Mouse (Mus musculus): ENCODE data around the gene Pygm. TPM values are rescaled to one million over a fixed set of nuclear protein-coding genes. Genes with fewer than 3 reads are reported as not detected.

Pygm gene
- polyA plus RNA-seq, 1 experiment from 2014 or later = 6.2 TPM

- Histone ChIP-seq H3K9ac (ENCODE audit: low read length) (no peak overlapping the region), H3K36me3 (ENCODE audit: control insufficient read depth, insufficient read depth, low read length) (no peaks in the 10 kb centered on the region), H3K27ac (ENCODE audit: low read depth) (no peak overlapping the region), H3K9me3 (ENCODE audit: control insufficient read depth, low read length) (no peaks in the 10 kb centered on the region), H3K4me3 (ENCODE audit: low read depth, low read length) (no peak overlapping the region), H3K4me2 (ENCODE audit: low read length) (no peak overlapping the region), H3K27me3 (replicated peaks; ENCODE audit: control insufficient read depth, insufficient read depth, low read length) (peaks cover 59% of the 10 kb centered on the region), H3K4me1 (replicated peaks; ENCODE audit: control insufficient read depth, insufficient read depth, low read length) (no peaks in the 10 kb centered on the region; the same call in 1 of the 2 replicates)
- DNase-seq (ENCODE audit: low spot score) = no peak
- ATAC-seq (replicated peaks; ENCODE audit: low FRiP score, low TSS enrichment, low read depth) = no peak
- WGBS = 66% methylated on average over 7 of the region's 7 CpGs
Measured at GRCm38 (mm10) chr19:6422014-6422413, 37.8 kb downstream of the Pygm start.

GRCm38 (mm10) chr19:6423241-6423640 lies 39.0 kb downstream of the Pygm start:
- no peak for DNase-seq (ENCODE audit: low spot score)
- no peak overlapping the region for H3K9ac ChIP-seq (ENCODE audit: low read length)

GRCm38 (mm10) chr19:6424137-6424881 lies 40.1 kb downstream of the Pygm start:
- Histone ChIP-seq H3K27me3 (replicated peaks; ENCODE audit: control insufficient read depth, insufficient read depth, low read length) (peaks cover 68% of the 10 kb centered on the region), H3K9me3 (ENCODE audit: control insufficient read depth, low read length) (no peaks in the 10 kb centered on the region), H3K4me2 (ENCODE audit: low read length) (no peak overlapping the region), H3K36me3 (ENCODE audit: control insufficient read depth, insufficient read depth, low read length) (no peaks in the 10 kb centered on the region), H3K9ac (ENCODE audit: low read length) (no peak overlapping the region), H3K27ac (ENCODE audit: low read depth) (no peak overlapping the region), H3K4me3 (ENCODE audit: low read depth, low read length) (no peak overlapping the region), H3K4me1 (replicated peaks; ENCODE audit: control insufficient read depth, insufficient read depth, low read length) (peaks cover 14% of the 10 kb centered on the region)
- DNase-seq (ENCODE audit: low spot score) (no peak), ATAC-seq (replicated peaks; ENCODE audit: low FRiP score, low TSS enrichment, low read depth) (no peak)
- WGBS = 71% methylated on average over 8 of the region's 8 CpGs

More at GRCm38 (mm10) chr19:6423241-6423640, 39.0 kb downstream of the Pygm start:
- no peaks in the 10 kb centered on the region for H3K9me3 ChIP-seq (ENCODE audit: control insufficient read depth, low read length)
- H3K4me3 ChIP-seq (ENCODE audit: low read depth, low read length) = no peak overlapping the region
- no peak for ATAC-seq (replicated peaks; ENCODE audit: low FRiP score, low TSS enrichment, low read depth)
- peaks cover 67% of the 10 kb centered on the region for H3K27me3 ChIP-seq (replicated peaks; ENCODE audit: control insufficient read depth, insufficient read depth, low read length)
- no peak overlapping the region for H3K27ac ChIP-seq (ENCODE audit: low read depth)
- no peak overlapping the region for H3K4me2 ChIP-seq (ENCODE audit: low read length)
- H3K4me1 ChIP-seq (replicated peaks; ENCODE audit: control insufficient read depth, insufficient read depth, low read length) = peaks cover 7% of the 10 kb centered on the region
- WGBS = 87% methylated on average over 16 of the region's 16 CpGs
- no peaks in the 10 kb centered on the region for H3K36me3 ChIP-seq (ENCODE audit: control insufficient read depth, insufficient read depth, low read length)

GRCm38 (mm10) chr19:6425595-6425994 lies 41.4 kb downstream of the Pygm start:
- Histone ChIP-seq H3K4me1 (replicated peaks; ENCODE audit: control insufficient read depth, insufficient read depth, low read length) (peaks cover 14% of the 10 kb centered on the region), H3K4me2 (ENCODE audit: low read length) (no peak overlapping the region), H3K27me3 (replicated peaks; ENCODE audit: control insufficient read depth, insufficient read depth, low read length) (peaks cover 68% of the 10 kb centered on the region), H3K4me3 (ENCODE audit: low read depth, low read length) (no peak overlapping the region), H3K9me3 (ENCODE audit: control insufficient read depth, low read length) (no peaks in the 10 kb centered on the region), H3K27ac (ENCODE audit: low read depth) (no peak overlapping the region), H3K9ac (ENCODE audit: low read length) (no peak overlapping the region), H3K36me3 (ENCODE audit: control insufficient read depth, insufficient read depth, low read length) (no peaks in the 10 kb centered on the region)
- 53% methylated on average over 4 of the region's 5 CpGs for WGBS
- DNase-seq (ENCODE audit: low spot score) = no peak
- ATAC-seq (replicated peaks; ENCODE audit: low FRiP score, low TSS enrichment, low read depth) = no peak

GRCm38 (mm10) chr19:6426703-6427500 lies 42.7 kb downstream of the Pygm start:
- no peak for ATAC-seq (replicated peaks; ENCODE audit: low FRiP score, low TSS enrichment, low read depth)
- H3K9ac ChIP-seq (ENCODE audit: low read length) = no peak overlapping the region
- H3K27ac ChIP-seq (ENCODE audit: low read depth) = no peak overlapping the region
- 25% methylated on average over 13 of the region's 13 CpGs for whole genome bisulfite sequencing
- DNase-seq (ENCODE audit: low spot score) = peak; percentile 91
- no peaks in the 10 kb centered on the region for H3K36me3 ChIP-seq (ENCODE audit: control insufficient read depth, insufficient read depth, low read length)
- H3K9me3 ChIP-seq (ENCODE audit: control insufficient read depth, low read length) = no peaks in the 10 kb centered on the region
- peaks cover 64% of the 10 kb centered on the region for H3K27me3 ChIP-seq (replicated peaks; ENCODE audit: control insufficient read depth, insufficient read depth, low read length)
- H3K4me2 ChIP-seq (ENCODE audit: low read length) = no peak overlapping the region
- H3K4me3 ChIP-seq (ENCODE audit: low read depth, low read length) = no peak overlapping the region
- peaks cover 14% of the 10 kb centered on the region for H3K4me1 ChIP-seq (replicated peaks; ENCODE audit: control insufficient read depth, insufficient read depth, low read length)

- DNase-seq (ENCODE audit: low spot score) (peak; percentile 76), ATAC-seq (replicated peaks; ENCODE audit: low FRiP score, low TSS enrichment, low read depth) (peak; percentile 22; the same call in 1 of the 2 replicates)
- Histone ChIP-seq H3K4me2 (ENCODE audit: low read length) (peak overlapping the region; percentile 48), H3K9ac (ENCODE audit: low read length) (no peak overlapping the region), H3K36me3 (ENCODE audit: control insufficient read depth, insufficient read depth, low read length) (no peaks in the 10 kb centered on the region), H3K27ac (ENCODE audit: low read depth) (no peak overlapping the region), H3K27me3 (replicated peaks; ENCODE audit: control insufficient read depth, insufficient read depth, low read length) (peaks cover 64% of the 10 kb centered on the region), H3K4me3 (ENCODE audit: low read depth, low read length) (peak overlapping the region; percentile 32), H3K9me3 (ENCODE audit: control insufficient read depth, low read length) (no peaks in the 10 kb centered on the region), H3K4me1 (replicated peaks; ENCODE audit: control insufficient read depth, insufficient read depth, low read length) (peaks cover 14% of the 10 kb centered on the region)
- 2% methylated on average over 72 of the region's 94 CpGs for WGBS
Measured at GRCm38 (mm10) chr19:6427653-6428434, 43.6 kb downstream of the Pygm start.

- H3K27ac ChIP-seq (ENCODE audit: low read depth) = no peak overlapping the region
- H3K4me1 ChIP-seq (replicated peaks; ENCODE audit: control insufficient read depth, insufficient read depth, low read length) = peaks cover 14% of the 10 kb centered on the region
- H3K36me3 ChIP-seq (ENCODE audit: control insufficient read depth, insufficient read depth, low read length) = no peaks in the 10 kb centered on the region
- DNase-seq (ENCODE audit: low spot score) (peak; percentile 67), ATAC-seq (replicated peaks; ENCODE audit: low FRiP score, low TSS enrichment, low read depth) (no peak; the same call in 1 of the 2 replicates)
- no peaks in the 10 kb centered on the region for H3K9me3 ChIP-seq (ENCODE audit: control insufficient read depth, low read length)
- no peak overlapping the region for H3K9ac ChIP-seq (ENCODE audit: low read length)
- WGBS = under 1% methylated on average over 60 of the region's 60 CpGs
- H3K4me2 ChIP-seq (ENCODE audit: low read length) = peak overlapping the region; percentile 48
- peaks cover 64% of the 10 kb centered on the region for H3K27me3 ChIP-seq (replicated peaks; ENCODE audit: control insufficient read depth, insufficient read depth, low read length)
- peak overlapping the region; percentile 32 for H3K4me3 ChIP-seq (ENCODE audit: low read depth, low read length)
Measured at GRCm38 (mm10) chr19:6428501-6429200, 44.5 kb downstream of the Pygm start.

GRCm38 (mm10) chr19:6443016-6443415 lies 58.8 kb downstream of the Pygm start:
- DNase-seq (ENCODE audit: low spot score) = no peak
- no peaks in the 10 kb centered on the region for H3K36me3 ChIP-seq (ENCODE audit: control insufficient read depth, insufficient read depth, low read length)
- no peaks in the 10 kb centered on the region for H3K4me1 ChIP-seq (replicated peaks; ENCODE audit: control insufficient read depth, insufficient read depth, low read length)
- H3K27me3 ChIP-seq (replicated peaks; ENCODE audit: control insufficient read depth, insufficient read depth, low read length) = 0 out of 2 replicates have a peak, but pooled peaks cover 4% of the 10 kb centered on the region
- H3K9ac ChIP-seq (ENCODE audit: low read length) = no peak overlapping the region
- H3K9me3 ChIP-seq (ENCODE audit: control insufficient read depth, low read length) = no peaks in the 10 kb centered on the region
- no peak overlapping the region for H3K4me3 ChIP-seq (ENCODE audit: low read depth, low read length)
- WGBS = 62% methylated on average over 10 of the region's 10 CpGs
- H3K27ac ChIP-seq (ENCODE audit: low read depth) = no peak overlapping the region
- no peak for ATAC-seq (replicated peaks; ENCODE audit: low FRiP score, low TSS enrichment, low read depth)
- H3K4me2 ChIP-seq (ENCODE audit: low read length) = no peak overlapping the region
